Mouse (Mus musculus): ENCODE measurements around the gene Rgs19.

Gene Rgs19

GRCm38 (mm10) chr2:181693339-181694280 is at the start of gene Rgs19:
Rgs19 (minus strand) TSS chr2:181693977.
- DNase-seq, result peak; percentile 90

- no peak for DNase-seq
Measured at GRCm38 (mm10) chr2:181730051-181730450, 36.3 kb upstream of the Rgs19 start.

GRCm38 (mm10) chr2:181727659-181728262 is 34.0 kb upstream of the Rgs19 start:
- DNase-seq, result no peak

GRCm38 (mm10) chr2:181722213-181722612 is 28.4 kb upstream of the Rgs19 start:
- peak; percentile 74 for DNase-seq

GRCm38 (mm10) chr2:181721200-181721599 is 27.4 kb upstream of the Rgs19 start:
- no peak for DNase-seq

- DNase-seq, result no peak
Measured at GRCm38 (mm10) chr2:181720061-181720460, 26.3 kb upstream of the Rgs19 start.

- DNase-seq, result no peak
Measured at GRCm38 (mm10) chr2:181716991-181717390, 23.2 kb upstream of the Rgs19 start.

GRCm38 (mm10) chr2:181715382-181715781 is 21.6 kb upstream of the Rgs19 start:
- DNase-seq, result no peak

GRCm38 (mm10) chr2:181714903-181715326 is 21.1 kb upstream of the Rgs19 start, which contains the start of gene Oprl1:
Oprl1 (plus strand) TSS chr2:181715016.
- peak; percentile 53 for DNase-seq

- no peak for DNase-seq
Measured at GRCm38 (mm10) chr2:181713749-181714148, 20.0 kb upstream of the Rgs19 start.

GRCm38 (mm10) chr2:181706668-181707067 is 12.9 kb upstream of the Rgs19 start:
- peak; percentile 18 for DNase-seq

GRCm38 (mm10) chr2:181698241-181698640 is 4.5 kb upstream of the Rgs19 start, which contains the start of gene Lkaaear1:
Lkaaear1 (minus strand) TSS chr2:181698442.
- DNase-seq, result no peak

GRCm38 (mm10) chr2:181696801-181697420 is 3.1 kb upstream of the Rgs19 start:
- no peak for DNase-seq

GRCm38 (mm10) chr2:181695776-181696175 is 2.0 kb upstream of the Rgs19 start:
- no peak for DNase-seq

- no peak for DNase-seq
Measured at GRCm38 (mm10) chr2:181694581-181694980, 804 bp upstream of the Rgs19 start.

- DNase-seq, result no peak
Measured at GRCm38 (mm10) chr2:181692304-181692703, 1.5 kb downstream of the Rgs19 start.

- DNase-seq, result no peak
Measured at GRCm38 (mm10) chr2:181691571-181691970, 2.2 kb downstream of the Rgs19 start.

GRCm38 (mm10) chr2:181691083-181691482 is 2.7 kb downstream of the Rgs19 start:
- DNase-seq, result no peak

GRCm38 (mm10) chr2:181689466-181690160 is 4.2 kb downstream of the Rgs19 start:
- no peak for DNase-seq

GRCm38 (mm10) chr2:181687586-181687985 is 6.2 kb downstream of the Rgs19 start:
- no peak for DNase-seq

- no peak for DNase-seq
Measured at GRCm38 (mm10) chr2:181685686-181686085, 8.1 kb downstream of the Rgs19 start.

GRCm38 (mm10) chr2:181684713-181685112 is 9.1 kb downstream of the Rgs19 start:
- DNase-seq, result no peak

- DNase-seq, result no peak
Measured at GRCm38 (mm10) chr2:181683381-181683780, 10.4 kb downstream of the Rgs19 start.

All from embryo, embryonic 11 days (tissue).